Mouse (Mus musculus): Measurements from ENCODE around the gene Ablim2. TPM values are rescaled to one million over a fixed set of nuclear protein-coding genes. Genes with fewer than 3 reads are reported as not detected.

The Ablim2 gene
- polyA plus RNA-seq, 1 experiment: not detected

DNA sequence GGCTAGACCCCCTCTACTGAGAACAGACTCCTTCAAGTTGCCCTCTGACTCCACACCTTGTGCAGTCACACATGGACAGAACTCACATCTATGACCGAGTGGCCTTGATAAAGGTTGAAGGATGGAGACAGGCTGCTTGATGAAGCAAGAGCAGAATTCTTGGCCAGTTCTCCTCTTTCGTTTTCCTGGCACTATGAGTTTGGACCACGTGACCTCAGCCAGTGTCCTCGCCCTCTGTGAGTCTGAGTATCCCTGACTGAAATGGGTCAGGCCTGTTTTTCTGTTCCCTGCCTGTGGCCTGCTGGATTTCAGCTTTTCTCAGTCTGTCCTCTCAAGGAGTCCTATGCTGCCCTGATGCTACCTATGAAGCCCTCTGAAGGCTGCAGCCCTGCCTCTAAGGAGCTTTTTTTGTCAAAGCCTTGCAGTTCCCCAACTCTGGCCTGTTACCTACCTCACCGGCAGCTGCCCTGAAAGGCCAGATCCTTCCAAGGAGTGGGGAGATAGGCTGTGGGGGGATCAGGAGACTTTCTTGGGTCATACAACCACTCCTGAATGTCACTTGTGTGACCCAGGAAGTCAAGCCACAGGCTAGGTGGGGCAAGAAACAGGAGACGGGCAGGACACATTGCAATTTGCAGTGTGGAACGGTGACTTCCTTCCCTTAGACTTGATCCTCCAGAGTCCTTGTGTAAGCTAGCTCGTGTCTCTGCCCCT lies 14.3 kb upstream of the Ablim2 start:
- no peak for TF ChIP-seq POLR2A (IDR thresholded peaks at IDR 0.05; ENCODE audit: insufficient read depth, low read depth, low read length)
- no peak for TF ChIP-seq CTCF (IDR thresholded peaks at IDR 0.05; ENCODE audit: insufficient read depth, low read depth, low read length)
- Histone ChIP-seq H3K4me1 (ENCODE audit: control insufficient read depth, insufficient read depth, low read length) (peaks cover 9% of the 10 kb centered on the region), H3K27ac (ENCODE audit: insufficient read depth, low read depth, low read length) (no peak overlapping the region)

DNA sequence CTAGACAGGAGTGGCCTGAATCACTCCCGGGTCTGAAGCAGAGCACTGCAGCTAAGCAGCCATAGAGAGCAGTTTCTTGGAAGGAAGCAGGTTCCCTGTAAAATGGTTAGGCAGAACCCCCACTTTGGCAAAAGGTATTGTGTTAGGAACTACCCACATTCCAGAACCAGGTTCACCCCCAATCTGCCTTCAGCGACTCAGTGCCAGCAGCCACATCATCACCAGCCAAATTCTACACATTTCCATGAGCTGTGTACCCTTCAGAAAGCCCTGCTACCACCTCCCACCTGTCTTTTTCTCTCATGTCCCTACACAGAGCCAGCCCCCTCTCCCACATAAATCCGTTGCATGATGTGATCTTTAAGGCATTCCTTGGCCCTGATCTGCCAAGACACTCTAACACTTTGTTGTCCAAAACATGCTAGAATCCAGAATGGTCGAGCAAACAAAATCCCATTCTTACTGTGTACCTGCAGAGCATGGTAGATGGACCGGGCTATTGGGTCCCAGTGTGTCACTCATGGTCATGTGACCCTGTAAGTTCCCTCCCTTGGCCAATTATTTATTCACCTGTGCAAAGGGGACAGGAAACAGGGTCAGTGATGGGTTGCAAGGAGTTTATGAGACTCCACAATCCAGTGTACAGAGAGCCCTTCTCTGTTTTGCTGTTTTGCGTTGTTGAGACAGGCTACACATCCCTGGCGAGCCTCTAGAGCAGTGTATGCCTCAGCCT lies 13.5 kb upstream of the Ablim2 start:
- H3K27ac ChIP-seq (ENCODE audit: insufficient read depth, low read depth, low read length): no peak overlapping the region
- 87% methylated on average over 7 of the region's 7 CpGs for WGBS
- no peak overlapping the region for H3K4me3 ChIP-seq (ENCODE audit: insufficient read depth, low read depth, low read length)
- H3K4me1 ChIP-seq (ENCODE audit: control insufficient read depth, insufficient read depth, low read length): peaks cover 9% of the 10 kb centered on the region
- TF ChIP-seq POLR2A (IDR thresholded peaks at IDR 0.05; ENCODE audit: insufficient read depth, low read depth, low read length) (no peak), CTCF (IDR thresholded peaks at IDR 0.05; ENCODE audit: insufficient read depth, low read depth, low read length) (no peak)

More for the DNA sequence above, 14.3 kb upstream of the Ablim2 start:
- WGBS: 80% methylated on average over 8 of the region's 8 CpGs
- no peak overlapping the region for H3K4me3 ChIP-seq (ENCODE audit: insufficient read depth, low read depth, low read length)

DNA sequence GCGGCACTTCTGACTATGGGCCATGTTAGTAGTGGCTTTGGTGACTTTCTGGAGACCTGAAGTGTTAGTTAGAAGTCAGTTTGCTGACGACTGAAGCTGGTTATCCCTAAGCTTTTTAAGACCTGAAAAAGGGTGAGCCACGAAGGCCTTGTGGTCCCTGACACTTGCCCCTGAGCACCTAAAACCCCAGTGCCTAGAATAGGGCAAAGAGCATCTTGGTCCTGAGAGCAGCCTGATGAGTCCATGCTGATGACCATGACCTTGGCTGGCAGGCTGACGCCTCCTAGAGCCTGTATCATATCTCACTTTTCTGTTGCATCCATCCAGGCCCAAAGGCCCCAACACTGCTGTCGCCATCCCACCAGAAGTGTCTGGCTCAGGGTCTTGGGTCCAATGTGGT lies 12.3 kb upstream of the Ablim2 start:
- H3K4me3 ChIP-seq (ENCODE audit: insufficient read depth, low read depth, low read length): no peak overlapping the region
- 90% methylated on average over 5 of the region's 5 CpGs for WGBS

DNA sequence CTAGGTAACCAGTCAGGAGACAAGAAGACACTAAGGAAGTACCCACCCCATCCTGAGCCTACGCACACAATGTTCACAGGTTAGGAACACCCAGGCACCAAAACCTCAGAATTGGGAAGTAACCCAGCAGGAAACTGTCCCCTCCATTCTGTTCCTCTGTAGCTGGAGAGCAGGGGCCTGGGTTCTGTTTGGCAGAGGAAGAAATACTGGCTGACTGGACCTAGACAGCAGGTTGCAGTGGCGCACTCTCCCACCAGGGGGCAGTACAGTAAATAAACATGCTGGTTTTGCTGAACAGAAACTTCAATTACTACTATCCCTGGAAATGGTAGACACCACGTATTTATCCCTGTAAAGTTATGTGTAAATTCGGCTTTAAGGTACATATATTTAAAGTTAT lies 10.8 kb upstream of the Ablim2 start:
- TF ChIP-seq POLR2A (IDR thresholded peaks at IDR 0.05; ENCODE audit: insufficient read depth, low read depth, low read length): no peak
- TF ChIP-seq CTCF (IDR thresholded peaks at IDR 0.05; ENCODE audit: insufficient read depth, low read depth, low read length): 0 out of 2 replicates have a peak, but pooled peaks have one; percentile 37
- H3K27ac ChIP-seq (ENCODE audit: insufficient read depth, low read depth, low read length): no peak overlapping the region
- 23% methylated on average over 4 of the region's 4 CpGs for WGBS
- no peak overlapping the region for H3K4me3 ChIP-seq (ENCODE audit: insufficient read depth, low read depth, low read length)
- no peaks in the 10 kb centered on the region for H3K4me1 ChIP-seq (ENCODE audit: control insufficient read depth, insufficient read depth, low read length)

More for the DNA sequence above, 12.3 kb upstream of the Ablim2 start:
- Histone ChIP-seq H3K27ac (ENCODE audit: insufficient read depth, low read depth, low read length) (no peak overlapping the region), H3K4me1 (ENCODE audit: control insufficient read depth, insufficient read depth, low read length) (peaks cover 8% of the 10 kb centered on the region)
- TF ChIP-seq POLR2A (IDR thresholded peaks at IDR 0.05; ENCODE audit: insufficient read depth, low read depth, low read length) (no peak), CTCF (IDR thresholded peaks at IDR 0.05; ENCODE audit: insufficient read depth, low read depth, low read length) (no peak)

DNA sequence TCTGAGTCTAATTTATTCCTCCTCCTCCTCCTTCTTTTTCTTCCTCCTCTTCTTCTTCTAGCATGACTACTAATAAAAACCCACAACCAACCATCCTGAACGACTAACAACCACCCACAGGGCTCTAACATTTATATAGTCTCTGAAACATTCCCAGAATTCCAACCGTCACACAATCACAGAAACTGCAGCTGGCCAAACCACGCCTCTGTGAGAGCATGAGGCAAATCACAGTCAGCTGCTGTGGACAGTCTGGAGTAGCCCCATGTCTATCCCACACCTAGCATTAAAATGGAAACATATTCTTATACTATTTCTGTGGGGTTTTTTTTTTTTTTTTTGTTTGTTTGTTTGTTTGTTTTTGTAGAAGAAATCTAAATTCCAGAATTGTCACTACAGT lies 8.3 kb upstream of the Ablim2 start:
- WGBS: 53% methylated on average over 3 of the region's 3 CpGs

DNA sequence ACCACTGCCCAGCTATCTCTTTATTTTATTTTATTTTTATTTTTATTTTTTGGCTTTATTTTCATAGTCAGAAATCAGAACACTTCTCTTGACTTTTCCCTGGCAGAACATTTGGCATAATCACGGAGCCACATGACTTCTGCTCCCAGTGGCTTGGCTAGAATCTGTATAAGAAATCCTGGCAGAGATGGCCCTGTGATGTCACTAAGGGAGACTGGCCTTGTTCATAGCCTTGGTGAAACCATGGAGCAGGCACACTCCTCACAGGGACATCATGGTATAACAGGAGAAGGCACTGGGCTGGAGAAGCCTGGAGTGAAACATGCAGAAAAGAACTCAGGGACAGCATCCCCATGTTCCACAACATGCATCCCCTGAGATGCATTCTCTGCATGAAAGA lies 7.7 kb upstream of the Ablim2 start:
- Histone ChIP-seq H3K4me1 (ENCODE audit: control insufficient read depth, insufficient read depth, low read length) (no peaks in the 10 kb centered on the region), H3K4me3 (ENCODE audit: insufficient read depth, low read depth, low read length) (no peak overlapping the region), H3K27ac (ENCODE audit: insufficient read depth, low read depth, low read length) (no peak overlapping the region)
- 84% methylated on average over 1 of the region's 1 CpGs for WGBS
- no peak for TF ChIP-seq POLR2A (IDR thresholded peaks at IDR 0.05; ENCODE audit: insufficient read depth, low read depth, low read length)
- no peak for TF ChIP-seq CTCF (IDR thresholded peaks at IDR 0.05; ENCODE audit: insufficient read depth, low read depth, low read length)

More for the DNA sequence above, 8.3 kb upstream of the Ablim2 start:
- H3K27ac ChIP-seq (ENCODE audit: insufficient read depth, low read depth, low read length): no peak overlapping the region
- no peak overlapping the region for H3K4me3 ChIP-seq (ENCODE audit: insufficient read depth, low read depth, low read length)
- TF ChIP-seq CTCF (IDR thresholded peaks at IDR 0.05; ENCODE audit: insufficient read depth, low read depth, low read length) (no peak), POLR2A (IDR thresholded peaks at IDR 0.05; ENCODE audit: insufficient read depth, low read depth, low read length) (no peak)
- H3K4me1 ChIP-seq (ENCODE audit: control insufficient read depth, insufficient read depth, low read length): no peaks in the 10 kb centered on the region

DNA sequence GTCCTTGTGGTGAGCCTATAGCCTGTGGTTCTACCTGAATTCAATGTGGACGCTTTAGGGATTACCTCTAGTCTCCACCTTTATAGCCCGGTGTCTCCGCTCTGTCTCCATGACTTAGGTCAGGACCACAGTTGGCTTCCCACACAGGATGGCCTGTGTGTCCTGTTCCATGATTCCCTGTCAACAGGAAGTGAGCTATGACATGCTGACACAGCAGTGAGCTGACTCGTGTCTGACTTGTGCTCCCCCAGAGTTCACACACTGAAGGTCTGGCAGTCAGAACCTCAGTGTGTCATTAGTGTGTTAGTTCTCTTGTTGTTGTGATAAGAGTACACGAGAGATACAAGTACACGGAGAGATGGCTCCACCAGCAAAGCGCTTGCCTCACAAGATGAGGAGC lies 6.7 kb upstream of the Ablim2 start:
- H3K4me3 ChIP-seq (ENCODE audit: insufficient read depth, low read depth, low read length): no peak overlapping the region
- H3K27ac ChIP-seq (ENCODE audit: insufficient read depth, low read depth, low read length): no peak overlapping the region
- H3K4me1 ChIP-seq (ENCODE audit: control insufficient read depth, insufficient read depth, low read length): no peaks in the 10 kb centered on the region
- TF ChIP-seq CTCF (IDR thresholded peaks at IDR 0.05; ENCODE audit: insufficient read depth, low read depth, low read length) (no peak), POLR2A (IDR thresholded peaks at IDR 0.05; ENCODE audit: insufficient read depth, low read depth, low read length) (no peak)
- 86% methylated on average over 7 of the region's 7 CpGs for WGBS

DNA sequence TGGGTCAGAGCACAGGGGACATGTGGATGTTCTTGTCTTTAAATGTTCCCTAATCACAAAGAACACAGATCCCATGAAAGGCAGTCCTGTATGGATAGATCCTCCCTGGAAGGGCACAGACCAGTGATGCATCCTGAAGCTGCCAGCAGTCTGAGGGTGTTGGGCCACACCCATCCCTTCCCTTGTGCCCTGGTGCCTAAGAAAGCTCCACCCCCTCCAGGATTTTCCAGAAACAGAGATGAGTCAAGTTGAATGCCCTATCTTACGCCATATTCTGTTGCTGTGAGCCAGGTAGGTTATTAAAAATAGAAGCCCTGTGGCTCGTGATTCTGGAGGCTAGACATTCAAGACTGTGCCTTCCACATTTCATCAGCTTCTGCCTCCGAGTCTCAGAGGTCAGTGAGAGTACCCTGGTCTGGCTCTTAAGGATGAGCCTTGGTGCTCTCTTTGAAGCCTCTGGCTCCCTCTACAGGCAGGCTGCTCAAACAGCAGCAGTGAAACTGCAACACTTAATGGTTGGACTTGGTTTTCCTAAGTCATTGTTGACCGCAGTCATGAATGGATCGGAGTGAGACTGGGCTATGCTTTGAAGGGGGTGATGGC lies 2.4 kb upstream of the Ablim2 start:
- Histone ChIP-seq H3K4me1 (ENCODE audit: control insufficient read depth, insufficient read depth, low read length) (peaks cover 16% of the 10 kb centered on the region), H3K4me3 (ENCODE audit: insufficient read depth, low read depth, low read length) (no peak overlapping the region), H3K27ac (ENCODE audit: insufficient read depth, low read depth, low read length) (no peak overlapping the region)
- 27% methylated on average over 5 of the region's 5 CpGs for WGBS
- TF ChIP-seq CTCF (IDR thresholded peaks at IDR 0.05; ENCODE audit: insufficient read depth, low read depth, low read length): no peak; the same call in 1 of the 2 replicates
- no peak for TF ChIP-seq POLR2A (IDR thresholded peaks at IDR 0.05; ENCODE audit: insufficient read depth, low read depth, low read length)

DNA sequence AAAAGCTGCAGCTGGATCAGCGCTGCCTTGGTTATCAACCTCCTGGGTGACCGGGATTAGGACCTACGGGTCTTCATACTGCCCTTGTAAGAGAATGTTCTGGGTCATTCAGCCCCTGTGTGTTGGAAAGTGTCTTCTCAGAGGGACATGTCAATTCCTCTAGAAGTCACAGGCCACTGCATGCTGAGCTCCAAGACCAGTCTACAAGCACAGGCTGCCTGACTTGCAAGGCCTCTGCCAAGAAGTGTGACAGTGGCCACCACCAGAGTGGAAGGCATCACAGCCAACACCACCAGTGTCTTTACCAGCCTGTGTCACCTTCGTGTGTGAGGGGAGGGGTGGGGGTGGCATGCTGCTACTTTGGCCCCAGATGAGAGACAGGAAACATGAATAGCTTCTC lies 1.7 kb upstream of the Ablim2 start:
- H3K4me3 ChIP-seq (ENCODE audit: insufficient read depth, low read depth, low read length): no peak overlapping the region
- H3K27ac ChIP-seq (ENCODE audit: insufficient read depth, low read depth, low read length): no peak overlapping the region
- no peak for TF ChIP-seq POLR2A (IDR thresholded peaks at IDR 0.05; ENCODE audit: insufficient read depth, low read depth, low read length)
- TF ChIP-seq CTCF (IDR thresholded peaks at IDR 0.05; ENCODE audit: insufficient read depth, low read depth, low read length): no peak
- peaks cover 16% of the 10 kb centered on the region for H3K4me1 ChIP-seq (ENCODE audit: control insufficient read depth, insufficient read depth, low read length)
- 84% methylated on average over 4 of the region's 4 CpGs for WGBS
